Mouse (Mus musculus) erythroblast, embryonic 14.5 days (primary cell): ENCODE data around the gene Srd5a1.

Experiments
- GATA1 ChIP-seq: IDR thresholded peaks from 2 replicates; pipeline ENCODE4 v1.6.1; 2012; ENCODE audit warnings: low read length, inconsistent platforms, mixed read lengths
- TAL1 ChIP-seq: IDR thresholded peaks from 3 replicates; pipeline ENCODE4 v1.6.1; 2012; ENCODE audit warnings: low read length, inconsistent platforms, mixed read lengths

- TF ChIP-seq TAL1 (no peak), GATA1 (no peak)
These were observed 80.3 kb downstream of the Srd5a1 start for GRCm38 (mm10) chr13:69530951-69531350.
